Mouse (Mus musculus) spleen, adult 2 months (tissue): ENCODE results near the gene Gm37240.

Source experiments
- CTCF ChIP-seq: fragments of 200-500 bp; IDR thresholded peaks from 2 replicates; pipeline ENCODE4 v1.5.1; 2011; ENCODE audit warnings: mild to moderate bottlenecking, inconsistent platforms; ENCODE audit not compliant: insufficient read depth, insufficient read length, insufficient replicate concordance; ENCODE audit errors: extremely low read depth
- POLR2A ChIP-seq: fragments of 200-500 bp; IDR thresholded peaks from 2 replicates; pipeline ENCODE4 v1.6.1; 2011; ENCODE audit warnings: low read depth, low read length, inconsistent platforms

- no peak for TF ChIP-seq POLR2A
- no peak for TF ChIP-seq CTCF
These were observed 164.7 kb downstream of the Gm37240 start for GRCm38 (mm10) chr3:85722581-85722980.
